Mouse (Mus musculus) MEL (cell line): ENCODE measurements at regions not wholly inside any gene's neighbourhood (a gene's known extent, or its start where the extent isn't known, plus 50 kb on each side); places are given as distances from the start of the nearest gene placed in this dataset.

ENCODE experiments used
- DNase-seq: peaks from one replicate; pipeline ENCODE4 v3.0.0; 2011; ENCODE audit warnings: low read depth, low spot score
- H3K27ac ChIP-seq: 2 replicates; pipeline ENCODE4 v1.5.1; 2012; ENCODE audit warnings: low read depth, mild to moderate bottlenecking, control low read depth, low read length, moderate library complexity; ENCODE audit not compliant: control insufficient read depth
- H3K27me3 ChIP-seq, 2 experiments: fragments of 150-350 bp in 1 of 2; sonication (generic) in 1 of 2; 2 replicates each; pipeline ENCODE4 v1.6.1; 2012; ENCODE audit warnings: low read length in 2 of 2, mild to moderate bottlenecking in 2 of 2, improper control_type of control experiment in 1 of 2, moderate library complexity in 1 of 2; ENCODE audit not compliant: insufficient read depth in 2 of 2, control insufficient read depth in 1 of 2
- H3K36me3 ChIP-seq, 2 experiments: 2 replicates each; pipeline ENCODE4 v1.6.1; 2012 to 2014; ENCODE audit warnings: low read length in 2 of 2, improper control_type of control experiment in 1 of 2, inconsistent platforms in 1 of 2, mild to moderate bottlenecking in 1 of 2; ENCODE audit not compliant: insufficient read depth in 2 of 2, control insufficient read depth in 1 of 2
- H3K4me1 ChIP-seq, 2 experiments: fragments of 150-350 bp in 1 of 2; sonication (generic) in 1 of 2; 2 replicates each; pipeline ENCODE4 v1.6.1; 2012; ENCODE audit warnings: low read length in 2 of 2, improper control_type of control experiment in 1 of 2, mild to moderate bottlenecking in 1 of 2; ENCODE audit not compliant: insufficient read depth in 2 of 2, control insufficient read depth in 1 of 2
- H3K4me3 ChIP-seq, 2 experiments: fragments of 150-350 bp in 1 of 2; sonication (generic) in 1 of 2; 2 replicates each; pipeline ENCODE4 v1.5.1; 2012; ENCODE audit warnings: low read depth in 2 of 2, low read length in 2 of 2, mild to moderate bottlenecking in 2 of 2, moderate library complexity in 2 of 2, control low read depth in 1 of 2, improper control_type of control experiment in 1 of 2; ENCODE audit not compliant: control insufficient read depth in 1 of 2, insufficient read depth in 1 of 2
- H3K79me2 ChIP-seq: 2 replicates; pipeline ENCODE4 v1.6.1; 2012; ENCODE audit warnings: mild to moderate bottlenecking, low read length, moderate library complexity; ENCODE audit not compliant: control insufficient read depth, poor library complexity, insufficient read depth
- H3K9ac ChIP-seq: 2 replicates; pipeline ENCODE4 v1.6.1; 2012; ENCODE audit warnings: low read depth, mild to moderate bottlenecking, control low read depth, low read length, moderate library complexity; ENCODE audit not compliant: control insufficient read depth, poor library complexity, severe bottlenecking
- H3K9me3 ChIP-seq: fragments of 150-350 bp; sonication (generic); replicated peaks from 2 replicates; pipeline ENCODE4 v1.6.1; 2012; ENCODE audit warnings: mild to moderate bottlenecking, low read length, improper control_type of control experiment, moderate library complexity; ENCODE audit not compliant: insufficient read depth
- BHLHE40 ChIP-seq: IDR thresholded peaks from 2 replicates; pipeline ENCODE4 v1.6.1; 2012; ENCODE audit warnings: low read depth, mild to moderate bottlenecking, inconsistent platforms, low read length, improper control_type of control experiment, borderline replicate concordance
- CHD1 ChIP-seq: IDR thresholded peaks from 2 replicates; pipeline ENCODE4 v1.6.1; 2012; ENCODE audit warnings: low read depth, mild to moderate bottlenecking, inconsistent platforms, low read length, improper control_type of control experiment
- CHD2 ChIP-seq: IDR thresholded peaks from 2 replicates; pipeline ENCODE4 v1.6.1; 2011; ENCODE audit warnings: low read length, improper control_type of control experiment
- CTCF ChIP-seq, 3 experiments: IDR thresholded peaks in 2 of 3; conservative IDR thresholded peaks in 1 of 3; 2 replicates each; pipeline ENCODE4 v1.5.1; 2011 to 2012; ENCODE audit warnings: low read length in 3 of 3, low read depth in 2 of 3, mild to moderate bottlenecking in 2 of 3, improper control_type of control experiment in 1 of 3, inconsistent platforms in 1 of 3, mixed read lengths in 1 of 3, moderate library complexity in 1 of 3; ENCODE audit not compliant: control insufficient read depth in 1 of 3, insufficient read depth in 1 of 3, poor library complexity in 1 of 3, severe bottlenecking in 1 of 3
- ETS1 ChIP-seq: IDR thresholded peaks from 2 replicates; pipeline ENCODE4 v1.6.1; 2012; ENCODE audit warnings: low read depth, mild to moderate bottlenecking, inconsistent platforms, low read length, improper control_type of control experiment, moderate library complexity
- GATA1 ChIP-seq: IDR thresholded peaks from 2 replicates; pipeline ENCODE4 v1.6.1; 2011; ENCODE audit warnings: low read depth, low read length, improper control_type of control experiment
- KAT2A ChIP-seq: conservative IDR thresholded peaks from 2 replicates; pipeline ENCODE4 v1.6.1; 2012; ENCODE audit warnings: low read depth, low read length, improper control_type of control experiment, inconsistent platforms
- MAFK ChIP-seq: IDR thresholded peaks from 2 replicates; pipeline ENCODE4 v1.6.1; 2011; ENCODE audit warnings: low read depth, mild to moderate bottlenecking, low read length, improper control_type of control experiment, borderline replicate concordance
- MEF2A ChIP-seq: IDR thresholded peaks from 2 replicates; pipeline ENCODE4 v1.6.1; 2014; ENCODE audit warnings: low read depth, mild to moderate bottlenecking, inconsistent platforms, low read length, improper control_type of control experiment; ENCODE audit not compliant: poor library complexity, insufficient replicate concordance, severe bottlenecking; ENCODE audit errors: extremely low read depth
- MYB ChIP-seq: IDR thresholded peaks from 2 replicates; pipeline ENCODE4 v1.6.1; 2011; ENCODE audit warnings: mild to moderate bottlenecking, low read depth, low read length, improper control_type of control experiment
- MYC ChIP-seq: IDR thresholded peaks from 2 replicates; pipeline ENCODE4 v1.6.1; 2011; ENCODE audit warnings: low read depth, mild to moderate bottlenecking, low read length, improper control_type of control experiment, moderate library complexity
- NRF1 ChIP-seq: IDR thresholded peaks from 2 replicates; pipeline ENCODE4 v1.6.1; 2014; ENCODE audit warnings: low read depth, mild to moderate bottlenecking, inconsistent platforms, low read length, improper control_type of control experiment, moderate library complexity; ENCODE audit not compliant: poor library complexity, insufficient read depth, severe bottlenecking
- POLR2A ChIP-seq, 2 experiments: IDR thresholded peaks; 2 replicates each; pipeline ENCODE4 v1.6.1; 2011 to 2012; ENCODE audit warnings: low read length in 2 of 2, mild to moderate bottlenecking in 2 of 2, control low read depth in 1 of 2, improper control_type of control experiment in 1 of 2, low read depth in 1 of 2, moderate library complexity in 1 of 2; ENCODE audit not compliant: control insufficient read depth in 1 of 2, insufficient read depth in 1 of 2, poor library complexity in 1 of 2
- POLR2AphosphoS2 ChIP-seq: IDR thresholded peaks from 2 replicates; pipeline ENCODE4 v1.6.1; 2011; ENCODE audit warnings: low read length, improper control_type of control experiment
- RCOR1 ChIP-seq: IDR thresholded peaks from 2 replicates; pipeline ENCODE4 v1.6.1; 2012; ENCODE audit warnings: low read depth, mild to moderate bottlenecking, inconsistent platforms, low read length, improper control_type of control experiment
- SMC3 ChIP-seq: IDR thresholded peaks from 2 replicates; pipeline ENCODE4 v1.6.1; 2011; ENCODE audit warnings: low read depth, low read length, improper control_type of control experiment
- TAL1 ChIP-seq: IDR thresholded peaks from 2 replicates; pipeline ENCODE4 v1.6.1; 2012; ENCODE audit warnings: mild to moderate bottlenecking, inconsistent platforms, low read length, moderate library complexity, mixed read lengths
- TBP ChIP-seq: IDR thresholded peaks from 2 replicates; pipeline ENCODE4 v1.8.0; 2011; ENCODE audit warnings: low read depth, low read length, improper control_type of control experiment
- TCF12 ChIP-seq: IDR thresholded peaks from 2 replicates; pipeline ENCODE4 v1.6.1; 2014; ENCODE audit warnings: low read depth, mild to moderate bottlenecking, inconsistent platforms, low read length, improper control_type of control experiment, moderate library complexity
- UBTF ChIP-seq: IDR thresholded peaks from 2 replicates; pipeline ENCODE4 v1.6.1; 2012; ENCODE audit warnings: low read depth, mild to moderate bottlenecking, inconsistent platforms, low read length, improper control_type of control experiment, moderate library complexity, borderline replicate concordance; ENCODE audit not compliant: insufficient read depth
- USF1 ChIP-seq: IDR thresholded peaks from 2 replicates; pipeline ENCODE4 v1.6.1; 2014; ENCODE audit warnings: low read depth, mild to moderate bottlenecking, inconsistent platforms, low read length, improper control_type of control experiment, moderate library complexity
- ZC3H11A ChIP-seq: IDR thresholded peaks from 2 replicates; pipeline ENCODE4 v1.6.1; 2012; ENCODE audit warnings: low read depth, mild to moderate bottlenecking, inconsistent platforms, low read length, improper control_type of control experiment
- ZNF384 ChIP-seq: IDR thresholded peaks from 2 replicates; pipeline ENCODE4 v1.6.1; 2012; ENCODE audit warnings: low read depth, mild to moderate bottlenecking, inconsistent platforms, low read length, improper control_type of control experiment

DNA sequence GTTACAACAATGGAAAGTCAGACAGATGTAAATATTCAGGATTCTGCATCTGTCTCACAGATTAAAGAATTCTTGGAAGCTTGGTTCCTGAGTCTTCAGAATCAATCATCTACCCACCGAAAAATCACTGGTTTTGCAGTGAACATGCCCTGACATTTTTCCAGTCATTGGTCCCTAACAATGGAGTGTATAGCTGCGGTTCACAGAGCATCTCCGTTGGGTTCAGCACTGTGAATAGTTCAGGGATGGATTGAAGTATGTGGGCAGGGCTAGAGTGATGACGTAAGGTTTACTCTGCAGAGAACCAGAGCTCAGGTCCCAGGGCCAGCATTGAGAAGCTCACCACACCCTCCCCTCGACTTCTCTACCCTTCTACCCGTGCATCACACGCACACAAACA, 56.5 kb upstream of the Ipo5 start:
- Histone ChIP-seq H3K27ac (no peak overlapping the region), H3K4me3 (no peak overlapping the region), H3K36me3 (no peaks in the 10 kb centered on the region), H3K27me3 (no peaks in the 10 kb centered on the region), H3K4me1 (no peaks in the 10 kb centered on the region), H3K9me3 (no peaks in the 10 kb centered on the region), H3K79me2 (no peaks in the 10 kb centered on the region), H3K9ac (no peak overlapping the region)
- no peak for DNase-seq
- TF ChIP-seq TAL1 (no peak), MAFK (no peak), MYB (no peak), UBTF (no peak), KAT2A (no peak), SMC3 (no peak), CTCF (IDR thresholded peaks at IDR 0.05 in 2 of 3, conservative IDR thresholded peaks at IDR 0.05 in 1 of 3; ENCODE audit: control insufficient read depth in 1 of 3, insufficient read depth in 1 of 3, low read depth in 2 of 3, low read length in 3 of 3, poor library complexity in 1 of 3, severe bottlenecking in 1 of 3) (no peak), TCF12 (no peak), CHD1 (no peak), RCOR1 (no peak), POLR2A (IDR thresholded peaks at IDR 0.05; ENCODE audit: control insufficient read depth in 1 of 2, insufficient read depth in 1 of 2, low read depth in 1 of 2, low read length in 2 of 2, poor library complexity in 1 of 2) (no peak), POLR2AphosphoS2 (no peak), TBP (no peak), ZNF384 (no peak), MYC (no peak)

DNA sequence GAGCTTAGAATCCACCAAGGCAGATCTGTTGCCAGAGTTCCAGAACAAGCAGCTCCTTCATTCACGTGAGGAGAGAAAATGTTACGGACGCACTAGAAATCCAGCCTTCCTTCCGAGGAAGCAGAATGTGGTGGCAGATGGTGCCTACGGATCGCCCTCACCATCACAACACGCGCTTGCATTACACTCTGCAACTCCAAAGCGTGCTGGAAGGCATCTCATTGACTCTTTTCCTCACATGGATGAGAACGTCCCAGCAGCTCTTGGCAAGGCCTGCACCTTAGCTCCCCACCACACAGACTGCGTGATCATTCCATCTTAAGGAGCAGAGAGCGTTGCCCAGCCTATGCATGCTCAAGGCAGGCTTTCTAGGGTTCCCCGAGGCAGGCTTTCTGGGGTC, 55.8 kb upstream of the Ipo5 start:
- TF ChIP-seq ETS1 = no peak
- TF ChIP-seq MEF2A = no peak
- no peak for TF ChIP-seq TAL1
- no peak for TF ChIP-seq USF1
- TF ChIP-seq TCF12 = no peak
- TF ChIP-seq NRF1 = no peak
- no peak for TF ChIP-seq MYC
- no peak for TF ChIP-seq CHD2
- TF ChIP-seq GATA1 = no peak
- no peak for TF ChIP-seq ZC3H11A
- no peak for TF ChIP-seq BHLHE40
- TF ChIP-seq POLR2A (IDR thresholded peaks at IDR 0.05; ENCODE audit: control insufficient read depth in 1 of 2, insufficient read depth in 1 of 2, low read depth in 1 of 2, low read length in 2 of 2, poor library complexity in 1 of 2) = no peak
- Histone ChIP-seq H3K9me3 (no peaks in the 10 kb centered on the region), H3K79me2 (no peaks in the 10 kb centered on the region)

More for the DNA sequence above, 55.8 kb upstream of the Ipo5 start:
- H3K36me3 ChIP-seq = no peaks in the 10 kb centered on the region
- H3K4me1 ChIP-seq = no peaks in the 10 kb centered on the region
- DNase-seq = no peak
- no peak overlapping the region for H3K4me3 ChIP-seq
- H3K9ac ChIP-seq = no peak overlapping the region
- H3K27me3 ChIP-seq = no peaks in the 10 kb centered on the region
- no peak overlapping the region for H3K27ac ChIP-seq
